Mouse (Mus musculus) mature B cell (primary cell): ENCODE results near the gene Arhgap6.

Experiments used
- in situ Hi-C: fragments of 300-500 bp; cut with MboI; formaldehyde crosslinking; loops from 2 replicates; pipeline ENCODE4 v1.14.3; 2019

Gene Arhgap6

GRCm38 (mm10) chrX:168794974-168795858 is at the start of gene Arhgap6:
Gene Arhgap6, plus strand, starts transcription at chrX:168795099.
- in situ Hi-C loops = no loop called here

GRCm38 (mm10) chrX:168747011-168747410 is 47.9 kb upstream of the Arhgap6 start:
- in situ Hi-C loops = no loop called here

DNA sequence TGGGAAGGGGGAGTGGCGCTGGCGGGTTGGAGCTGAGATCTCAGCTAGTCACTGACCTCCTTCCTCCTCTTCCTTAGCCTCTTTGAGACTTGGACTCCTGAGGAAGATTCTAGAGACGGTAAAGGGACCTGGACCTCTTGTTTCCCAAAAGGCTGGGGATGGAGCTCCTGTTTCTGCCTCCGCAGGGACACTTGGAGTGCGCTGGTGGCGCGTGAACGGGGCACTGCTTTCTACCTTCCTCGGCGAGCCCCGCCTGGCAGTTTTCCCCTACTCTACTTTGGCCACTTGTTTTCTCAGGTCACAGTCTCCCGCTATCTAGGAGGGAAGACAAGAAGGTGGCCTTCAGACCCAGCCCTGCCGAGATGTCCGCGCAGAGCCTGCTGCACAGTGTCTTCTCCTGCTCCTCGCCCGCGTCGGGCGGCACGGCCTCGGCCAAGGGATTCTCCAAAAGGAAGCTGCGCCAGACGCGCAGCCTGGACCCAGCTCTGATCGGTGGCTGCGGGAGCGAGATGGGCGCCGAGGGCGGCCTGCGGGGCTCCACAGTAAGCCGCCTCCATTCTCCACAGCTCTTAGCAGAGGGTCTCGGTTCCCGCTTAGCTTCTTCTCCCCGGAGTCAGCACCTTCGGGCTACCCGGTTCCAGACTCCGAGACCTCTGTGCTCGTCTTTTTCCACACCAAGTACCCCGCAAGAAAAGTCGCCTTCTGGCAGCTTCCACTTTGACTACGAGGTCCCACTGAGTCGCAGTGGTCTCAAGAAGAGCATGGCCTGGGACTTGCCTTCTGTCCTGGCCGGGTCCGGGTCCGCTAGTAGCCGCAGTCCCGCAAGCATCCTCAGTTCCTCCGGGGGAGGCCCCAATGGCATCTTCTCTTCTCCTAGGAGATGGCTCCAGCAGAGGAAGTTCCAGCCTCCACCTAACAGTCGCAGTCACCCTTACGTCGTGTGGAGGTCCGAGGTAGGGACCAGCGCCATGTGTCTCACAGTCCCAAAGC is 1.3 kb downstream of the Arhgap6 start:
- in situ Hi-C loops = no loop called here

DNA sequence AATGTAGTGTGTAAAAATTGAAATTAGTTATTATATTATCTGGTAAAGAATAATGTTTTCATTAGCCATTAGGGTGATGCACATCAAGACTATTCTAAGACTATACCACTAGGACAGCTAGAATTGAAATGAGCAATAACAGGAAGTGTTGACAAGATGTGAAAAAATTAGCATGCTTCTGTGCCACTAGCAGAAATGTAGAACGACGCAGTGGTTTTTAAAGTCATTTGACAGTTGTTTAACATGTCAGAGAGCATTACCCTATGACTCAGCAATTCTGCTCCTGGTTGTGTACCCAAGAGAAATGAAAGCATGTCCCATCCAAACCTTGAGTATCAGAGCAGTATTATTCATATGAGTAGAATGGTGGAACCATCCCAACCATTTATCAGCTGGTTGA is 9.8 kb downstream of the Arhgap6 start:
- in situ Hi-C loops = no loop called here

GRCm38 (mm10) chrX:168810513-168811265 is 15.8 kb downstream of the Arhgap6 start:
- in situ Hi-C loops = no loop called here

DNA sequence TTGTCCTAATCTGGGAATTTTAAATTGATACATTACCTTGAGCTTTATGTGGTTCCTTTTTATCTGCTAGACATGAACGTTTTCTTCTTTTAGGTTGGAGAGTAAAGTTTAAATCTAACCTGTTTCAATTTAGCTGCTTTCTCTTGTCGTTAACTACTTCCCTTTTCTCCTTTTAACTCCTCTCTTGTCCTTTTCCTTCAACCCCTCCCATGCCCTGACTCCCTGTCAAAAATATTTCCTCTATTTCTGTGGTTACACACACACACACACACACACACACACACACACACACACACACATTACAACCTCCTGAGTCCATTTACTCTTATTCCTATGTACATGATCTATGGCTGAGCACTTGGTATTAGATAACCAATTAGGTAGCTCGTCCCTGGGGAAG is 24.0 kb downstream of the Arhgap6 start:
- in situ Hi-C loops = no loop called here

GRCm38 (mm10) chrX:168824166-168824565 is 29.3 kb downstream of the Arhgap6 start:
- in situ Hi-C loops = no loop called here

DNA sequence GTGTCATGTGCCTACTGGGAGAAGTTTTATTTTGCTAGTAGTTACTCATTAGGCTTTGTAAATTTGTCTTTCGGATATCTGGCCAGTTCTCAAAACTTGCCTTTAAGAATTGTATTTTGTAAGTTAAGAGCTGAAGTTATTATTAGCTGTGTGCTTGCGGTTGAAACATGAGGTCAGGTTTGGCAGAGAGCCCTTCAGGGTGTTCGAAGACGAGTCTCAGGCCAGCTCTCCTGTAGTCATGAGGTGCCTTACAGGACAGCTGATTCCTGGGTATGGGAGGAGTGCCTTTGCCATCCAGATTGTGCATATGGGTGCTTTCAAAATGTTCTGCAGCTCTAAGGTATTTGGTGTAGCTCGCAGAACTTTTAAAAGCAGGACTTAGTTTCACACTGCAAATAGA is 37.4 kb downstream of the Arhgap6 start:
- in situ Hi-C loops = no loop called here

- in situ Hi-C loops = no loop called here
Observed at GRCm38 (mm10) chrX:168848062-168848461, 53.2 kb downstream of the Arhgap6 start.

- in situ Hi-C loops = no loop called here
Observed at GRCm38 (mm10) chrX:168874688-168875087, 79.8 kb downstream of the Arhgap6 start.

- in situ Hi-C loops = no loop called here
Observed at GRCm38 (mm10) chrX:168903557-168903956, 108.7 kb downstream of the Arhgap6 start.

DNA sequence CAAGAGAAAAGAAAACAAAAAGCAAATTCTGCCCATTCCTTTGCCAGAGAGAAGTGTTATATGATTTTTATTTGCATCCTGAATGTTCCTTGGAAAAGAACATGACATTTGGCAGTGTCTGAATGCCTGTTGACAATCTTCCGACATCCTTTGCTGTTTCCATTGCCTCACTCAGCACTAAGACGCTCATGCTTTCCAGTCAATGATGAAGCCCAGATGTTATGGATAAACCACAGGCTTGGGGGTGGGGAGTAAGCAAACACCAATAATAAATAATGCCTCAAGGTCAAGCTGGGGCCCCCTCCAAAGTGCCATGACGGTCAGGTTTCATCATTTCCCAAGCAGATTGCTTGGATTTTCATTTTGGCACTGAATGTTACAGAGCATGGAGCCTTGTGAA is 109.2 kb downstream of the Arhgap6 start:
- in situ Hi-C loops = no loop called here

DNA sequence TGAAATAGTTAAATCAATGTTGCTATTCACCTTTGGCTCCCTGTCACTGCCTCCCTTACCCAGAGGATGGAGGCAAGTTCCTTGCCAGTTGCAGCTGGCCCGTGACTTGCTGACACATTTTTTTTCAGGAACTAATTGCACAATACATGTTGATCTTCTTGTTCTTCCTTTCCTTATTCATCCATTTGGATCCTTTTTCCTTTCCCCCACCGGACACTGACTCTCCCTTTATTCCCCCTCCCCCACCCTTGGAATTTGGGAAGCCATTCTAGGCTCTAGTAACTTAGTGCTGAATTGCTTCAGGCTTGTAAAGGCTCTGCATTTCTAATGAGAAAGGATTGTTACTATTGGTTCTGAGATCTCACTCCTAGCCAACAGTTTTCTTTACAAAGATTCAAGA is 112.7 kb downstream of the Arhgap6 start:
- in situ Hi-C loops = no loop called here

DNA sequence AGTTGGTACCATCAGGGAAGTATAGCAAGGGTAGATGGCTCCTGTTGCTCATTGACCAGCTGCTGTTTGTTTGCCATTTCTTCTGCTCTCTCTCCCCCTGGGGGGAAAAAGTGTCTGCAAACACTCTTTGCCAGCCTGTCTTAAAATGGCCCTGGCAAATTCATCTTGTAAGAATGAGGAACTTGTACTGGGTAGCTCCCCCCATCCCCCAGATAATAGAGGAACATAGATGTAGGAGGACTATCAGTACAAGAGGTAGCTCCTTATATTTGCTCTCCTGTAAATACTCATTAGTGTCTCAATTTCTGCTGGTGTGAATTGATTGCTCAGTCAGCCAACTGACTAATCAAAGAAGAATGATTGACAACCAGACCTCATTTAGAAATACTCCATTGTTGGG is 118.6 kb downstream of the Arhgap6 start:
- in situ Hi-C loops = no loop called here

- in situ Hi-C loops = no loop called here
Observed at GRCm38 (mm10) chrX:168920942-168921341, 126.0 kb downstream of the Arhgap6 start.

DNA sequence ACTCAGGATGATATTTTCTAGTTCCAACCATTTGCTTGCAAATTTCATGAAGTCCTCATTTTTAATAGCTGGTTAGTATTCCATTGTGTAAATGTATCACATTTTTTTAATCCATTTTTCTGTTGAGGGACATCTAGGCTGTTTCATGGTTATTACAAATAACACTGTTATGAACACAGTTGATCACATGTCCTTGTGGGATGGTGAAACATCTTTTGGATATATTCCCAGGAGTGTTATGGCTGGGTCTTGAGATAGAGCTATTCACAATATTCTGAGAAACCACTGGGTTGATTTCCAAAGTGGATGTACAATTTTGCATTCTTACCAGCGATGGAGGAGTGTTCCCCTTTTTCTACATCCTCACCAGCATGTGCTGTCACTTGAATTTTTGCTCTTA is 137.5 kb downstream of the Arhgap6 start:
- in situ Hi-C loops = loop anchor here (25.0 kb wide), 3 partner anchors 155 to 380 kb away; partner anchors contain the start of genes Hccs and Msl3

DNA sequence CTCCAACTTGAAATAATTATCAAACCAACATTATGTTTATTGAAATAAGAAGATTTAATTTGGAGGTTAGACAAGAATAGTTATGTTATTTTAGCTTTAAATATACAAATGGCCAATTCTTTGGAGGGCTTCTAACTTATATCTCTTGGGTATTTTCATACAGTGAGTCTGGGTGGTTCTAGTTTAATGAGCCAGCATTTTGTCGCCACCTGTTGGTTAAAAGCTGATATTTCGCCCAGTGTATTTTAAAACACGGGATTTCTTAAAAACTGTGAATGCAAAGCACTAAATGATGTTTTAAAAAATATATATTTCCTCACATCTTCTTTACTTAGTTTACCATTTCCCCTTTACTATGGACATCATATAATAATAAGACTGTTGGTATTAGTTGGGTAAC is 140.5 kb downstream of the Arhgap6 start:
- in situ Hi-C loops = loop anchor here (25.0 kb wide), 3 partner anchors 152 to 377 kb away; partner anchors contain the start of genes Hccs and Msl3

GRCm38 (mm10) chrX:168937941-168938340 is 143.0 kb downstream of the Arhgap6 start:
- in situ Hi-C loops = loop anchor here (25.0 kb wide), 3 partner anchors 149 to 374 kb away; partner anchors contain the start of genes Hccs and Msl3

DNA sequence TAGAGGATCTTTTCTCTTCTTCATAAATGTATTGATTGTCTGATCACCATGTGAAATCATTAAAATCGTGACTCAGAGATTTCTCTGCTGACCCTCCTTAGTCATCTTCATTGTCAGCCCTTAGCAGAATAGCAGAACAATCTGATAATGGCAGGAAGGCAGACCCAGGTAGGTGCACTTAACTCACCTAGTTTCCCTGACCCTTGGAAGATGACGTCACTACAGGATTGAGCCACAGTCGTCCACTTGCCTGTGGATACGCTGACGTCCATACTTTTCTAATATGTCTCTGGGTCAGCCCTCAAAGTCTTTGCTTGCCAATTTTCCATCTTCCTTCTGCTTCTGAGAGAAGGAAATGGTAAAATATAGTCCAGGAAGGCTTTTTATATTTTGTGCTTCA is 146.8 kb downstream of the Arhgap6 start:
- in situ Hi-C loops = loop anchor here (25.0 kb wide), 3 partner anchors 146 to 371 kb away; partner anchors contain the start of genes Hccs and Msl3

- in situ Hi-C loops = loop anchor here (25.0 kb wide), 3 partner anchors 144 to 369 kb away; partner anchors contain the start of genes Hccs and Msl3
Observed at GRCm38 (mm10) chrX:168943217-168943616, 148.3 kb downstream of the Arhgap6 start.

DNA sequence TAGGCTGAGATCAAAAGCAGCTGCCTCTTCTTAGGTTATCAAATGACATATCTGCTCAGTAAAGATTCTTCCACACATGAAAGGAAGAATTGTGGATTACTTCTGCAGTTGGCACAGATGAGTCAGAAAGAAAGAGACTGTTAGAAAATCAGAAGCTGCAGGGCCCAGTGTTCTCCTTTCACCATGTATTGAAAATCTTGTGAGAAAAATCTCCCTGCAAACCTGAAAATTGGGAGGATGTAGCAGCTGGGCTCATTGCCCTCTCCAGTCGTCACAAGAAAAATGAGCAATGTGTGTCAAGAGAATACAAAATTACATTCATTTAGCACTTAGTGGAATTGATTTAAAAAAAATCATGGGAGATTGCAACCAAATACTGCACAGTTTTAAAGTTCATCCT is 180.5 kb downstream of the Arhgap6 start:
- in situ Hi-C loops = no loop called here
